Mouse (Mus musculus) forebrain, embryonic 14.5 days (tissue): ENCODE measurements at regions not wholly inside any gene's neighbourhood (a gene's known extent, or its start where the extent isn't known, plus 50 kb on each side); places are given as distances from the start of the nearest gene placed in this dataset.

Experiments used
- ATAC-seq: fragments of 200-750 bp; cut with Nextera tagmentation; 2 replicates; pipeline ENCODE4 v1.8.0; 2017; ENCODE audit warnings: mild to moderate bottlenecking, moderate library complexity
- DNase-seq: peaks from one replicate; pipeline ENCODE4 v3.0.0-alpha.2; 2015; ENCODE audit warnings: low spot score
- H3K27ac ChIP-seq: fragments of 300-500 bp; sonication (generic); 2 replicates; pipeline ENCODE4 v1.5.1; 2014; ENCODE audit warnings: low read depth, mild to moderate bottlenecking, control low read depth, low read length, moderate library complexity
- H3K27me3 ChIP-seq: fragments of 300-500 bp; sonication (generic); replicated peaks from 2 replicates; pipeline ENCODE4 v1.6.1; 2014; ENCODE audit warnings: low read length, control low read depth, mixed read lengths; ENCODE audit not compliant: control insufficient read depth, insufficient read depth
- H3K36me3 ChIP-seq: fragments of 300-500 bp; sonication (generic); 2 replicates; pipeline ENCODE4 v1.6.1; 2014; ENCODE audit warnings: low read length, control low read depth; ENCODE audit not compliant: control insufficient read depth, insufficient read depth
- H3K4me1 ChIP-seq: fragments of 300-500 bp; sonication (generic); 2 replicates; pipeline ENCODE4 v1.6.1; 2014; ENCODE audit warnings: antibody characterized with exemption, low read length, control low read depth; ENCODE audit not compliant: control insufficient read depth, insufficient read depth
- H3K4me2 ChIP-seq: fragments of 300-500 bp; sonication (generic); 2 replicates; pipeline ENCODE4 v1.6.1; 2014; ENCODE audit warnings: mild to moderate bottlenecking, control low read depth, low read length
- H3K4me3 ChIP-seq: fragments of 300-500 bp; sonication (generic); 2 replicates; pipeline ENCODE4 v1.5.1; 2014; ENCODE audit warnings: low read depth, low read length, control low read depth
- H3K9ac ChIP-seq: fragments of 300-500 bp; sonication (generic); 2 replicates; pipeline ENCODE4 v1.6.1; 2014; ENCODE audit warnings: mild to moderate bottlenecking, low read length, control low read depth, moderate library complexity
- H3K9me3 ChIP-seq: fragments of 300-500 bp; sonication (generic); replicated peaks from 2 replicates; pipeline ENCODE4 v1.6.1; 2016; ENCODE audit warnings: low read length, control low read depth, mixed read lengths; ENCODE audit not compliant: control insufficient read depth
- WGBS: fragments of 180-500 bp; shearing (Covaris S2); extraction: QIAGEN DNeasy Blood & Tissue Kit; methylation state at CpG from one replicate; pipeline ENCODE4 v1.1.7; 2014; 5-methylcytosine and 5-hydroxymethylcytosine counted together

GRCm38 (mm10) chr17:47149158-47149557 lies 138.8 kb upstream of the Ubr2 start:
- Histone ChIP-seq H3K27me3 (no peaks in the 10 kb centered on the region), H3K27ac (no peak overlapping the region), H3K36me3 (peaks cover 5% of the 10 kb centered on the region; the same call in 1 of the 2 replicates), H3K4me3 (no peak overlapping the region), H3K9me3 (no peaks in the 10 kb centered on the region), H3K4me2 (no peak overlapping the region), H3K4me1 (peaks cover 24% of the 10 kb centered on the region), H3K9ac (no peak overlapping the region)
- no peak for DNase-seq
- no peak for ATAC-seq
- WGBS: 93% methylated on average over 9 of the region's 9 CpGs

DNA sequence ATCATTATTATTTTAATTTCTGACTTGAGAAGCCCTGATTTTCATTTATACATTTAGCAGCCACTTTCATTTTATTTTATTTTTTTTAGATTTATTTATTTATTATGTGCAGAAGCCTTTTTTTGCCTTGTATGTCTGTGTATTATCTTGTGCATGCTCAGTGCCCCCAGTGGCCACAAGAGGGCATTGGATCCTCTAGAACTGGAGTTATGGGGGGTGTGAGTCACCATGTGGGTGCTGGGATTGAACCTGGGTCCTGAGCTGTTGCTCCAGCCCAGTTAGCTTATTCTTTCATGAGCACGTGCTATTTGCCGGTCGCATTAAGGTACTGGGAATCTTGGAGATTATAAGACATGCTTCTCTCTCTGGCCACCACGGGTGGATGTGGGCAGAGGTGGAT lies 136.3 kb upstream of the Ubr2 start:
- Histone ChIP-seq H3K36me3 (peaks cover 5% of the 10 kb centered on the region; the same call in 1 of the 2 replicates), H3K27me3 (no peaks in the 10 kb centered on the region), H3K27ac (no peak overlapping the region), H3K9ac (no peak overlapping the region), H3K4me2 (no peak overlapping the region), H3K4me1 (peaks cover 36% of the 10 kb centered on the region), H3K9me3 (no peaks in the 10 kb centered on the region), H3K4me3 (no peak overlapping the region)
- DNase-seq: no peak
- ATAC-seq: no peak
- WGBS: 92% methylated on average over 4 of the region's 4 CpGs

- no peak overlapping the region for H3K4me3 ChIP-seq
Observed at GRCm38 (mm10) chr17:47145590-47145989, 135.2 kb upstream of the Ubr2 start.

GRCm38 (mm10) chr17:47144996-47145395 lies 134.6 kb upstream of the Ubr2 start:
- no peaks in the 10 kb centered on the region for H3K27me3 ChIP-seq
- H3K27ac ChIP-seq: no peak overlapping the region
- peaks cover 29% of the 10 kb centered on the region for H3K4me1 ChIP-seq
- H3K9me3 ChIP-seq: no peaks in the 10 kb centered on the region
- no peak overlapping the region for H3K4me3 ChIP-seq
- no peak overlapping the region for H3K9ac ChIP-seq
- WGBS: 84% methylated on average over 9 of the region's 9 CpGs
- H3K4me2 ChIP-seq: peak overlapping the region; percentile 70
- ATAC-seq (no peak), DNase-seq (no peak)
- peaks cover 5% of the 10 kb centered on the region; the same call in 1 of the 2 replicates for H3K36me3 ChIP-seq

More at GRCm38 (mm10) chr17:47145590-47145989, 135.2 kb upstream of the Ubr2 start:
- Histone ChIP-seq H3K27me3 (no peaks in the 10 kb centered on the region), H3K36me3 (peaks cover 5% of the 10 kb centered on the region; the same call in 1 of the 2 replicates), H3K27ac (no peak overlapping the region), H3K4me2 (no peak overlapping the region), H3K9ac (no peak overlapping the region), H3K9me3 (no peaks in the 10 kb centered on the region), H3K4me1 (peaks cover 29% of the 10 kb centered on the region)
- ATAC-seq: no peak
- WGBS: 97% methylated on average over 16 of the region's 16 CpGs
- DNase-seq: no peak

DNA sequence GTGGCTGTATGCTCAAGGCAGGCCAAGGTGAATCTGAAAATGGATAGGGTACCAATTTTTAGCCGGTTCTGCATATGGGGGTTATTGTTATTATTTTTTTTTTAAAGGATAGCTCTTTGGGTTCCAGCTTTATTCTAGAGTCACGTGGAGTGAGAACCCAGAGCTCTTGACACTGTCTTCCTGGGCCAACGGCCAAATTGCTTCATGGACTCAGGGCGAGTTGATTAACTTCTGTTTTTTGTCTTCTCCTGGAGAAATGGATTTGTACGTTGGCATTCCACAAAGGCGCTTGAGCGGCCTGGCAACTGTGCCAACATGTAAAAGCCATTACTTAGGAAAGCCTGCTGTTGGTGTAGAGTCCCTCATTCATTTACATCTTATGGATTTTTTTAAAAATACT lies 134.1 kb upstream of the Ubr2 start:
- peak overlapping the region; percentile 70 for H3K4me2 ChIP-seq
- H3K27me3 ChIP-seq: no peaks in the 10 kb centered on the region

GRCm38 (mm10) chr17:47143898-47144297 lies 133.5 kb upstream of the Ubr2 start:
- peak; percentile 43 for DNase-seq
- no peaks in the 10 kb centered on the region for H3K27me3 ChIP-seq
- peak overlapping the region; percentile 45 for H3K4me3 ChIP-seq
- peak overlapping the region; percentile 70 for H3K4me2 ChIP-seq
- H3K36me3 ChIP-seq: peaks cover 5% of the 10 kb centered on the region; the same call in 1 of the 2 replicates
- WGBS: 47% methylated on average over 7 of the region's 7 CpGs
- no peaks in the 10 kb centered on the region for H3K9me3 ChIP-seq
- H3K4me1 ChIP-seq: peaks cover 33% of the 10 kb centered on the region
- peak overlapping the region; percentile 45 for H3K9ac ChIP-seq
- H3K27ac ChIP-seq: peak overlapping the region; percentile 46; the same call in 1 of the 2 replicates
- ATAC-seq: no peak

More for the DNA sequence above, 134.1 kb upstream of the Ubr2 start:
- Histone ChIP-seq H3K36me3 (peaks cover 5% of the 10 kb centered on the region; the same call in 1 of the 2 replicates), H3K4me1 (peaks cover 29% of the 10 kb centered on the region), H3K27ac (peak overlapping the region; percentile 46; the same call in 1 of the 2 replicates), H3K9ac (0 out of 2 replicates have a peak overlapping the region, but pooled peaks have one; percentile 45), H3K4me3 (peak overlapping the region; percentile 45; the same call in 1 of the 2 replicates), H3K9me3 (no peaks in the 10 kb centered on the region)
- DNase-seq (peak; percentile 58), ATAC-seq (no peak)
- 42% methylated on average over 7 of the region's 7 CpGs for WGBS

DNA sequence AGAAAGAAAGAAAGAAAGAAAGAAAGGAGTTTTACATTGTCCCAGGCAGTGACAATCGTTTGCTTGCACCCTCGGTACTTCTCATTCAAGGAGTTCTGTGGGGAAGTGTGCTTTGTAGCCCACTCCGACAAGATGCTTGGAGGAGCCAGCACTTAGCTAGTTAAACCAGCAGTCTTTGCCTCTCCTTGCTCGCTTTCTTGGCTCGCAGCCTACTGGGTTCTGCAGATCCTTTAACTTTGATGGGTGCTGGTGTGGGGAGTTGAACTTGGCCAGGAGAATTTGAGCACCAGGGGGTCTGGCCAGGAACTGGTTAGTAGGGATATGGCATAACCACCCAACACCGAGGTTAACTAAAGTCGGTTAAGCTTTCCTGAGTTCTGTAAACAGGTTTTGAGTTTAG lies 132.5 kb upstream of the Ubr2 start:
- ATAC-seq: no peak
- Histone ChIP-seq H3K27me3 (no peaks in the 10 kb centered on the region), H3K9me3 (no peaks in the 10 kb centered on the region), H3K4me3 (peak overlapping the region; percentile 45), H3K27ac (peak overlapping the region; percentile 97; the same call in 1 of the 2 replicates), H3K9ac (peak overlapping the region; percentile 84), H3K36me3 (peaks cover 1% of the 10 kb centered on the region; the same call in 1 of the 2 replicates), H3K4me2 (peak overlapping the region; percentile 70), H3K4me1 (peaks cover 33% of the 10 kb centered on the region)
- 11% methylated on average over 7 of the region's 7 CpGs for WGBS
- peak; percentile 60 for DNase-seq

GRCm38 (mm10) chr17:47142276-47142675 lies 131.9 kb upstream of the Ubr2 start:
- Histone ChIP-seq H3K4me2 (peak overlapping the region; percentile 70), H3K27ac (peak overlapping the region; percentile 97), H3K36me3 (no peaks in the 10 kb centered on the region), H3K9me3 (no peaks in the 10 kb centered on the region), H3K4me3 (peak overlapping the region; percentile 45), H3K4me1 (peaks cover 33% of the 10 kb centered on the region), H3K27me3 (no peaks in the 10 kb centered on the region), H3K9ac (peak overlapping the region; percentile 84)
- under 1% methylated on average over 7 of the region's 7 CpGs for WGBS
- ATAC-seq (no peak), DNase-seq (no peak)

- DNase-seq: peak; percentile 68
- no peak for ATAC-seq
Observed at GRCm38 (mm10) chr17:47141843-47142215, 131.5 kb upstream of the Ubr2 start.

More at GRCm38 (mm10) chr17:47141843-47142215, 131.5 kb upstream of the Ubr2 start:
- peak overlapping the region; percentile 84 for H3K9ac ChIP-seq
- H3K4me1 ChIP-seq: peaks cover 33% of the 10 kb centered on the region
- H3K9me3 ChIP-seq: no peaks in the 10 kb centered on the region
- no peaks in the 10 kb centered on the region for H3K27me3 ChIP-seq
- H3K27ac ChIP-seq: peak overlapping the region; percentile 97; the same call in 1 of the 2 replicates
- H3K4me2 ChIP-seq: peak overlapping the region; percentile 70
- 0% methylated on average over 12 of the region's 12 CpGs for WGBS
- H3K36me3 ChIP-seq: no peaks in the 10 kb centered on the region
- peak overlapping the region; percentile 45 for H3K4me3 ChIP-seq
